Mouse (Mus musculus) intestine, embryonic 16.5 days (tissue): ENCODE results near the gene Ppox. TPM values are rescaled to one million over a fixed set of nuclear protein-coding genes. Genes with fewer than 3 reads are reported as not detected.
A peak's percentile ranks its signal among the peaks of the same experiment; 100 is the strongest.
"Not testable (repeated sequence)": the region's sequence is repeated elsewhere in the genome, so short reads cannot be mapped to it uniquely, and the experiment has no call there.

ENCODE experiments used
- ATAC-seq: fragments of 200-750 bp; cut with Nextera tagmentation; 2 replicates; pipeline ENCODE4 v1.8.0; 2017; ENCODE audit warnings: moderate TSS enrichment, moderate library complexity
- H3K27ac ChIP-seq: fragments of 300-500 bp; sonication (generic); 2 replicates; pipeline ENCODE4 v1.5.1; 2014; ENCODE audit warnings: mild to moderate bottlenecking, low read length
- H3K27me3 ChIP-seq: fragments of 300-500 bp; sonication (generic); replicated peaks from 2 replicates; pipeline ENCODE4 v1.6.1; 2014; ENCODE audit warnings: low read length, control low read depth, mixed read lengths; ENCODE audit not compliant: control insufficient read depth, insufficient read depth
- H3K36me3 ChIP-seq: fragments of 300-500 bp; sonication (generic); 2 replicates; pipeline ENCODE4 v1.6.1; 2014; ENCODE audit warnings: low read length, control low read depth; ENCODE audit not compliant: control insufficient read depth, insufficient read depth
- H3K4me1 ChIP-seq: fragments of 300-500 bp; sonication (generic); 2 replicates; pipeline ENCODE4 v1.6.1; 2014; ENCODE audit warnings: low read length, control low read depth, mixed read lengths; ENCODE audit not compliant: control insufficient read depth, insufficient read depth
- H3K4me2 ChIP-seq: fragments of 300-500 bp; sonication (generic); 2 replicates; pipeline ENCODE4 v1.6.1; 2014; ENCODE audit warnings: low read depth, low read length, control low read depth
- H3K4me3 ChIP-seq: fragments of 300-500 bp; sonication (generic); 2 replicates; pipeline ENCODE4 v1.5.1; 2014; ENCODE audit warnings: mild to moderate bottlenecking, low read length
- H3K9ac ChIP-seq: fragments of 300-500 bp; sonication (generic); 2 replicates; pipeline ENCODE4 v1.6.1; 2014; ENCODE audit warnings: low read depth, low read length
- H3K9me3 ChIP-seq: fragments of 300-500 bp; sonication (generic); 2 replicates; pipeline ENCODE4 v1.6.1; 2016; ENCODE audit warnings: low read length, control low read depth; ENCODE audit not compliant: control insufficient read depth
- WGBS: fragments of 180-500 bp; shearing (Covaris S2); extraction: QIAGEN DNeasy Blood & Tissue Kit; methylation state at CpG from one replicate; pipeline ENCODE4 v1.1.7; 2014; 5-methylcytosine and 5-hydroxymethylcytosine counted together
- polyA plus RNA-seq: library from polyadenylated mRNA; unstranded; fragments of >200 nt; fragmentation: Nextera tagmentation; extraction: Ambion mirVana; gene quantifications from 2 replicates; pipeline ENCODE4 v1.2.1, GENCODE M21; 2015

Gene Ppox
- polyA plus RNA-seq, 1 experiment from 2014 or later = 40.9 TPM

DNA sequence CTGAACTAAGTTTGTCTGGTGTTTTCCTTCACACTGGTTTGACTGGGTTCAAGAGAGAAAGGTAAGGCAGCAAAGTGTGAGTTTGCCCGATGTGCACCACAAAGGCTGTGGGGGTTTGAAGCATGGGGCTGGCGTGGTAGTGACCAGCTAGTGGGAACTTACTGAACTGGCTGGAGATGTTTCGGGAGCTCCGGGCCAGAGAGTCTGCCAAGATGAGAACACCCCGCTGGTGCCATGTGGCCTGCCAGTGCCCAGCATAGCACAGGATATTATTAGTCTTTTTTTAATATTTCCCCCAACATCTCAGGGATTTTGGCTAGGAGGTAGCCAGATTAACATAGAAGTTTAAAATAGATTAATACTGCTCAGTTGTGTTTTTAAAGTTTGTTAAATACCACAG is 39.2 kb upstream of the Ppox start:
- no peak for ATAC-seq
- Histone ChIP-seq H3K9me3 (no peaks in the 10 kb centered on the region), H3K4me1 (no peaks in the 10 kb centered on the region), H3K36me3 (no peaks in the 10 kb centered on the region), H3K27ac (no peak overlapping the region), H3K27me3 (no peaks in the 10 kb centered on the region), H3K4me2 (0 out of 2 replicates have a peak overlapping the region, but pooled peaks have one; percentile 2), H3K4me3 (peak overlapping the region; percentile 4; the same call in 1 of the 2 replicates), H3K9ac (no peak overlapping the region)
- WGBS = 31% methylated on average over 5 of the region's 5 CpGs

GRCm38 (mm10) chr1:171319748-171320147 is 38.8 kb upstream of the Ppox start:
- H3K27ac ChIP-seq = no peak overlapping the region
- 15% methylated on average over 7 of the region's 7 CpGs for WGBS
- no peak overlapping the region for H3K9ac ChIP-seq
- no peaks in the 10 kb centered on the region for H3K9me3 ChIP-seq
- no peaks in the 10 kb centered on the region for H3K36me3 ChIP-seq
- H3K4me3 ChIP-seq = peak overlapping the region; percentile 4; the same call in 1 of the 2 replicates
- no peak for ATAC-seq
- H3K4me1 ChIP-seq = no peaks in the 10 kb centered on the region
- H3K27me3 ChIP-seq = no peaks in the 10 kb centered on the region
- H3K4me2 ChIP-seq = 0 out of 2 replicates have a peak overlapping the region, but pooled peaks have one; percentile 2

GRCm38 (mm10) chr1:171309321-171309720 is 28.3 kb upstream of the Ppox start:
- ATAC-seq = no peak
- Histone ChIP-seq H3K9ac (no peak overlapping the region), H3K9me3 (no peaks in the 10 kb centered on the region), H3K27ac (no peak overlapping the region), H3K4me2 (no peak overlapping the region), H3K36me3 (no peaks in the 10 kb centered on the region), H3K4me3 (no peak overlapping the region), H3K4me1 (no peaks in the 10 kb centered on the region), H3K27me3 (no peaks in the 10 kb centered on the region)
- WGBS = 76% methylated on average over 2 of the region's 2 CpGs

- not testable (repeated sequence) for H3K9me3 ChIP-seq, H3K4me1 ChIP-seq, H3K4me3 ChIP-seq, H3K27ac ChIP-seq, H3K27me3 ChIP-seq, H3K4me2 ChIP-seq, H3K36me3 ChIP-seq, H3K9ac ChIP-seq, ATAC-seq
- WGBS = 69% methylated on average over 5 of the region's 5 CpGs
Measured at GRCm38 (mm10) chr1:171306157-171306556, 25.2 kb upstream of the Ppox start.

- H3K4me3 ChIP-seq = no peak overlapping the region
- H3K27me3 ChIP-seq = no peaks in the 10 kb centered on the region
- no peak for ATAC-seq
- 0 out of 2 replicates have a peak, but pooled peaks cover 2% of the 10 kb centered on the region for H3K4me1 ChIP-seq
- H3K36me3 ChIP-seq = no peaks in the 10 kb centered on the region
- H3K27ac ChIP-seq = no peak overlapping the region
- no peak overlapping the region for H3K4me2 ChIP-seq
- no peak overlapping the region for H3K9ac ChIP-seq
- 66% methylated on average over 3 of the region's 3 CpGs for WGBS
- no peaks in the 10 kb centered on the region for H3K9me3 ChIP-seq
Measured at GRCm38 (mm10) chr1:171298226-171298625, 17.2 kb upstream of the Ppox start.

DNA sequence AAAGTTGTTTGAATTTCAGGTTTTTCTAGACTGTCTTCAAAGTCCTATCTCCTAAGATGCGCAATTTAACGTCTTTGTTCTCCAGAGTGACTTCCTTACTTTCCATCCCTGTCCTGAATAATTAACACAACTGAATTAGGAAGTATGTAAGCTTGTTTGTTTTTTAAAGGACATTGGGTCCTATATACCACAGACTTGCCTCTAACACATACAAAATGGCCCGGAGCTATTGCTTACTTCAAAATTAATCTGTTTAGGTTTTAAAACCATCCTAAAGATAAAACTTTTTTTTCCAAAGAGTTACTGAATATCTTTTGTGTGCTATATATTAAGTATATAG is 14.0 kb upstream of the Ppox start:
- Histone ChIP-seq H3K9me3 (no peaks in the 10 kb centered on the region), H3K4me3 (peak overlapping the region; percentile 78), H3K4me2 (peak overlapping the region; percentile 46), H3K9ac (peak overlapping the region; percentile 89), H3K27ac (peak overlapping the region; percentile 98), H3K4me1 (0 out of 2 replicates have a peak, but pooled peaks cover 3% of the 10 kb centered on the region), H3K27me3 (no peaks in the 10 kb centered on the region), H3K36me3 (no peaks in the 10 kb centered on the region)
- peak; percentile 11; the same call in 1 of the 2 replicates for ATAC-seq
- WGBS = 10% methylated on average over 3 of the region's 3 CpGs

GRCm38 (mm10) chr1:171294298-171295062 is 13.5 kb upstream of the Ppox start, which contains the start of gene Ufc1:
Gene Ufc1, minus strand, starts transcription at chr1:171295024.
- peak within 1 kb of the TSS; percentile 89 for H3K9ac ChIP-seq
- H3K4me2 ChIP-seq = peak within 1 kb of the TSS; percentile 84
- no peaks in the 10 kb centered on the region for H3K27me3 ChIP-seq
- 0 out of 2 replicates have a peak, but pooled peaks cover 3% of the 10 kb centered on the region for H3K4me1 ChIP-seq
- H3K9me3 ChIP-seq = no peaks in the 10 kb centered on the region
- H3K4me3 ChIP-seq = peak within 1 kb of the TSS; percentile 78
- H3K36me3 ChIP-seq = no peaks in the 10 kb centered on the region
- peak; percentile 85 for ATAC-seq
- under 1% methylated on average over 42 of the region's 42 CpGs for WGBS
- peak within 1 kb of the TSS; percentile 98 for H3K27ac ChIP-seq

DNA sequence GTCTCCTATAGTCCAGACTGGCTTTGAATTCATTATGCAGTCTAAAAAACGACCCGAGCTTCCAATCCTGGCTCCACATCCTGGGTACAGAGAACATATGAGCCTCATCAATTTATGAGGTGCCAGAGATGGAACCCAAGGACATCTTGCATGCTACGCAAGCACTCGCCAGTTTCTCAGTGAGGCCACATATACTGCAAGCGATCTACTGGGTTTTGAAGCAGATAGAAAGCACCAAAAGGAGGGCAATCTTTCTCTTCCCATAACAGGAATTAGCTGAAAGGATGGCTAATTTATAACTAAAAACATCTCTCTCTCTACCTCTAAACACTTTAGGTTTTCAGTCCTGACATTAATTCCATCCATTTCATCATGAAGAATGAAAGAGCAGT is 12.9 kb upstream of the Ppox start:
- ATAC-seq = no peak
- peak overlapping the region; percentile 98 for H3K27ac ChIP-seq
- peak overlapping the region; percentile 89 for H3K9ac ChIP-seq
- H3K36me3 ChIP-seq = no peaks in the 10 kb centered on the region
- peak overlapping the region; percentile 78 for H3K4me3 ChIP-seq
- H3K9me3 ChIP-seq = no peaks in the 10 kb centered on the region
- 30% methylated on average over 5 of the region's 5 CpGs for WGBS
- 0 out of 2 replicates have a peak, but pooled peaks cover 3% of the 10 kb centered on the region for H3K4me1 ChIP-seq
- H3K27me3 ChIP-seq = no peaks in the 10 kb centered on the region
- peak overlapping the region; percentile 84 for H3K4me2 ChIP-seq

DNA sequence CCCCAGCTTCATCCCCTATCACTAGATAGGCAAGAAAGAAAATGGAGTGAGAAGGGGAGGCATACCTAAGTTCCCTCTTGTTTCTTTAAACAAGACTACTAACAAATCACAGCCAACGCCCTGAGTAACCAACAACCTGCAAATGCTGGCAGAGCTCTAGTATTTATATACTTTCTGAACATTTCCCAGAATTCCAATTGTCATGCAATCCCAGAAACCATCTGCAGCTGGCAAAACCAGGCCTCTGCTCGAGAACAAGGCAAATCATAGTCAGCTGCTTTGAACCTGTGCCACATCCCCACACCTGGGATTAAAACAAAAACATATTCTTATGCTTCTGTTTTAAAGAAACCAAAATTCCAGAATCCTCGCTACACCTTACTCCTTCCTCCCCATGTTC is 12.4 kb upstream of the Ppox start:
- Histone ChIP-seq H3K27me3 (no peaks in the 10 kb centered on the region), H3K27ac (no peak overlapping the region), H3K36me3 (no peaks in the 10 kb centered on the region), H3K4me2 (peak overlapping the region; percentile 84), H3K4me3 (peak overlapping the region; percentile 78), H3K9ac (no peak overlapping the region), H3K9me3 (no peaks in the 10 kb centered on the region), H3K4me1 (0 out of 2 replicates have a peak, but pooled peaks cover 3% of the 10 kb centered on the region)
- ATAC-seq = no peak
- 77% methylated on average over 3 of the region's 3 CpGs for WGBS
